Mouse (Mus musculus): ENCODE results near the gene Ralgps2. TPM values are rescaled to one million over a fixed set of nuclear protein-coding genes. Genes with fewer than 3 reads are reported as not detected.

Ralgps2 gene
- total RNA-seq, 2 experiments from 2014 or later, result 12.7 to 22.4 TPM

GRCm38 (mm10) chr1:156913190-156913589, 26.2 kb downstream of the Ralgps2 start:
- no peak for ATAC-seq (replicated peaks; ENCODE audit: low FRiP score, low TSS enrichment, poor library complexity, severe bottlenecking)

- no peak for ATAC-seq (replicated peaks; ENCODE audit: low FRiP score, low TSS enrichment, poor library complexity, severe bottlenecking)
These were observed 28.5 kb downstream of the Ralgps2 start for GRCm38 (mm10) chr1:156910948-156911347.

GRCm38 (mm10) chr1:156909866-156910265, 29.6 kb downstream of the Ralgps2 start:
- 0 out of 2 replicates have a peak, but pooled peaks have one; percentile 56 for ATAC-seq (replicated peaks; ENCODE audit: low FRiP score, low TSS enrichment, poor library complexity, severe bottlenecking)

- peak; percentile 66 for ATAC-seq (replicated peaks; ENCODE audit: low FRiP score, low TSS enrichment, poor library complexity, severe bottlenecking)
These were observed 30.2 kb downstream of the Ralgps2 start for GRCm38 (mm10) chr1:156909265-156909664.

GRCm38 (mm10) chr1:156905660-156906059, 33.8 kb downstream of the Ralgps2 start:
- no peak for ATAC-seq (replicated peaks; ENCODE audit: low FRiP score, low TSS enrichment, poor library complexity, severe bottlenecking)

GRCm38 (mm10) chr1:156903899-156904298, 35.5 kb downstream of the Ralgps2 start:
- ATAC-seq (replicated peaks; ENCODE audit: low FRiP score, low TSS enrichment, poor library complexity, severe bottlenecking), result no peak

- ATAC-seq (replicated peaks; ENCODE audit: low FRiP score, low TSS enrichment, poor library complexity, severe bottlenecking), result no peak
These were observed 37.7 kb downstream of the Ralgps2 start for GRCm38 (mm10) chr1:156901689-156902088.

GRCm38 (mm10) chr1:156891561-156891960, 47.9 kb downstream of the Ralgps2 start:
- peak; percentile 67 for ATAC-seq (replicated peaks; ENCODE audit: low FRiP score, low TSS enrichment, poor library complexity, severe bottlenecking)

GRCm38 (mm10) chr1:156888830-156889229, 50.6 kb downstream of the Ralgps2 start:
- no peak for ATAC-seq (replicated peaks; ENCODE audit: low FRiP score, low TSS enrichment, poor library complexity, severe bottlenecking)

- ATAC-seq (replicated peaks; ENCODE audit: low FRiP score, low TSS enrichment, poor library complexity, severe bottlenecking), result no peak
These were observed 53.5 kb downstream of the Ralgps2 start for GRCm38 (mm10) chr1:156885879-156886278.

GRCm38 (mm10) chr1:156884782-156885181, 54.6 kb downstream of the Ralgps2 start:
- ATAC-seq (replicated peaks; ENCODE audit: low FRiP score, low TSS enrichment, poor library complexity, severe bottlenecking), result no peak

- no peak for ATAC-seq (replicated peaks; ENCODE audit: low FRiP score, low TSS enrichment, poor library complexity, severe bottlenecking)
These were observed 68.8 kb downstream of the Ralgps2 start for GRCm38 (mm10) chr1:156870616-156871015.

- no peak for ATAC-seq (replicated peaks; ENCODE audit: low FRiP score, low TSS enrichment, poor library complexity, severe bottlenecking)
These were observed 69.4 kb downstream of the Ralgps2 start for GRCm38 (mm10) chr1:156870028-156870427.

GRCm38 (mm10) chr1:156864240-156864639, 75.2 kb downstream of the Ralgps2 start:
- ATAC-seq (replicated peaks; ENCODE audit: low FRiP score, low TSS enrichment, poor library complexity, severe bottlenecking), result no peak

GRCm38 (mm10) chr1:156863726-156864125, 75.7 kb downstream of the Ralgps2 start:
- ATAC-seq (replicated peaks; ENCODE audit: low FRiP score, low TSS enrichment, poor library complexity, severe bottlenecking), result no peak

- peak; percentile 74 for ATAC-seq (replicated peaks; ENCODE audit: low FRiP score, low TSS enrichment, poor library complexity, severe bottlenecking)
These were observed 77.9 kb downstream of the Ralgps2 start for GRCm38 (mm10) chr1:156861475-156862043.

GRCm38 (mm10) chr1:156860266-156860665, 79.2 kb downstream of the Ralgps2 start:
- ATAC-seq (replicated peaks; ENCODE audit: low FRiP score, low TSS enrichment, poor library complexity, severe bottlenecking), result 0 out of 2 replicates have a peak, but pooled peaks have one; percentile 12

- ATAC-seq (replicated peaks; ENCODE audit: low FRiP score, low TSS enrichment, poor library complexity, severe bottlenecking), result no peak
These were observed 79.6 kb downstream of the Ralgps2 start for GRCm38 (mm10) chr1:156859711-156860250.

GRCm38 (mm10) chr1:156859156-156859555, 80.3 kb downstream of the Ralgps2 start:
- ATAC-seq (replicated peaks; ENCODE audit: low FRiP score, low TSS enrichment, poor library complexity, severe bottlenecking), result no peak

GRCm38 (mm10) chr1:156856666-156857065, 82.8 kb downstream of the Ralgps2 start:
- ATAC-seq (replicated peaks; ENCODE audit: low FRiP score, low TSS enrichment, poor library complexity, severe bottlenecking), result peak; percentile 87

GRCm38 (mm10) chr1:156854558-156854957, 84.9 kb downstream of the Ralgps2 start:
- no peak for ATAC-seq (replicated peaks; ENCODE audit: low FRiP score, low TSS enrichment, poor library complexity, severe bottlenecking)
